Mouse (Mus musculus): ENCODE data around the gene Atg10. TPM values are rescaled to one million over a fixed set of nuclear protein-coding genes. Genes with fewer than 3 reads are reported as not detected.

Atg10 gene
- polyA plus RNA-seq, 1 experiment from 2014 or later = 15.4 TPM

GRCm38 (mm10) chr13:90967422-90967821 is 256.3 kb downstream of the Atg10 start:
- DNase-seq (ENCODE audit: low spot score) (peak; percentile 87), ATAC-seq (peak; percentile 93)
- Histone ChIP-seq H3K4me1 (ENCODE audit: control insufficient read depth, insufficient read depth, low read length) (no peaks in the 10 kb centered on the region), H3K27me3 (replicated peaks; ENCODE audit: control insufficient read depth, insufficient read depth, low read length) (no peaks in the 10 kb centered on the region), H3K27ac (ENCODE audit: low read depth, low read length) (no peak overlapping the region), H3K36me3 (ENCODE audit: control insufficient read depth, insufficient read depth, low read length) (no peaks in the 10 kb centered on the region), H3K4me2 (ENCODE audit: low read length) (no peak overlapping the region), H3K9me3 (replicated peaks; ENCODE audit: control insufficient read depth, low read length) (no peaks in the 10 kb centered on the region), H3K4me3 (ENCODE audit: low read depth, low read length) (no peak overlapping the region), H3K9ac (ENCODE audit: low read length) (no peak overlapping the region)
- WGBS = 9% methylated on average over 4 of the region's 4 CpGs

GRCm38 (mm10) chr13:90965996-90966395 is 257.8 kb downstream of the Atg10 start:
- H3K9ac ChIP-seq (ENCODE audit: low read length) = no peak overlapping the region
- H3K4me1 ChIP-seq (ENCODE audit: control insufficient read depth, insufficient read depth, low read length) = no peaks in the 10 kb centered on the region
- ATAC-seq (no peak), DNase-seq (ENCODE audit: low spot score) (no peak)
- no peak overlapping the region for H3K4me3 ChIP-seq (ENCODE audit: low read depth, low read length)
- H3K27ac ChIP-seq (ENCODE audit: low read depth, low read length) = no peak overlapping the region
- H3K36me3 ChIP-seq (ENCODE audit: control insufficient read depth, insufficient read depth, low read length) = no peaks in the 10 kb centered on the region
- no peaks in the 10 kb centered on the region for H3K27me3 ChIP-seq (replicated peaks; ENCODE audit: control insufficient read depth, insufficient read depth, low read length)
- no peak overlapping the region for H3K4me2 ChIP-seq (ENCODE audit: low read length)
- 84% methylated on average over 8 of the region's 8 CpGs for WGBS
- no peaks in the 10 kb centered on the region for H3K9me3 ChIP-seq (replicated peaks; ENCODE audit: control insufficient read depth, low read length)

DNA sequence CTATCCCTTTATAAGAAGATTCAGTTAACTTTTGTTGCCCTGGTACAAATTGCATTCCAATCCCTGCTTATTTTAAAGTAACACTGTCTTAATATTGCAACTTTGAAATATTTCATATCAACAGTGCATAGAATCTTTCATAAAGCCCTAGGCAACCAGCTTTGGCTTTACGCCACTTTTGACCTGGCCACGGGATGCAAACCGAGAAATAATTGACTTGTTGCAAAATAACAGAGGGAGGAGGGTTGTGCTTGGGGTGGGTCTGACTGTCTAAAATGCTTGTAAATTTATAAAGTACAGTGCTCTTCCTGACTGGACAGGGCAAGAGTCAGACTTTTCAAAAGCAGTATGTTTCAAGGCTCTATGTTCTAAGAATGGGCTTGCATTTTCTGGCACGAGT is 259.3 kb downstream of the Atg10 start:
- Histone ChIP-seq H3K9ac (ENCODE audit: low read length) (no peak overlapping the region), H3K4me2 (ENCODE audit: low read length) (no peak overlapping the region), H3K36me3 (ENCODE audit: control insufficient read depth, insufficient read depth, low read length) (no peaks in the 10 kb centered on the region), H3K27ac (ENCODE audit: low read depth, low read length) (no peak overlapping the region), H3K27me3 (replicated peaks; ENCODE audit: control insufficient read depth, insufficient read depth, low read length) (no peaks in the 10 kb centered on the region), H3K4me1 (ENCODE audit: control insufficient read depth, insufficient read depth, low read length) (no peaks in the 10 kb centered on the region; the same call in 1 of the 2 replicates), H3K4me3 (ENCODE audit: low read depth, low read length) (no peak overlapping the region), H3K9me3 (replicated peaks; ENCODE audit: control insufficient read depth, low read length) (no peaks in the 10 kb centered on the region)
- ATAC-seq = no peak
- 84% methylated on average over 4 of the region's 4 CpGs for WGBS
- no peak for DNase-seq (ENCODE audit: low spot score)

- H3K27me3 ChIP-seq (replicated peaks; ENCODE audit: control insufficient read depth, insufficient read depth, low read length) = no peaks in the 10 kb centered on the region
Observed at GRCm38 (mm10) chr13:90962836-90963760, 260.7 kb downstream of the Atg10 start.

GRCm38 (mm10) chr13:90960591-90960990 is 263.2 kb downstream of the Atg10 start:
- H3K4me2 ChIP-seq (ENCODE audit: low read length) = no peak overlapping the region
- DNase-seq (ENCODE audit: low spot score) (no peak), ATAC-seq (no peak)
- WGBS = 67% methylated on average over 8 of the region's 8 CpGs
- H3K9me3 ChIP-seq (replicated peaks; ENCODE audit: control insufficient read depth, low read length) = no peaks in the 10 kb centered on the region
- no peak overlapping the region for H3K9ac ChIP-seq (ENCODE audit: low read length)
- H3K4me3 ChIP-seq (ENCODE audit: low read depth, low read length) = no peak overlapping the region
- no peak overlapping the region for H3K27ac ChIP-seq (ENCODE audit: low read depth, low read length)
- no peaks in the 10 kb centered on the region for H3K36me3 ChIP-seq (ENCODE audit: control insufficient read depth, insufficient read depth, low read length)
- H3K27me3 ChIP-seq (replicated peaks; ENCODE audit: control insufficient read depth, insufficient read depth, low read length) = no peaks in the 10 kb centered on the region
- peaks cover 4% of the 10 kb centered on the region for H3K4me1 ChIP-seq (ENCODE audit: control insufficient read depth, insufficient read depth, low read length)

More at GRCm38 (mm10) chr13:90962836-90963760, 260.7 kb downstream of the Atg10 start:
- Histone ChIP-seq H3K9ac (ENCODE audit: low read length) (no peak overlapping the region), H3K4me3 (ENCODE audit: low read depth, low read length) (no peak overlapping the region), H3K36me3 (ENCODE audit: control insufficient read depth, insufficient read depth, low read length) (no peaks in the 10 kb centered on the region), H3K9me3 (replicated peaks; ENCODE audit: control insufficient read depth, low read length) (no peaks in the 10 kb centered on the region), H3K4me1 (ENCODE audit: control insufficient read depth, insufficient read depth, low read length) (peaks cover 4% of the 10 kb centered on the region), H3K4me2 (ENCODE audit: low read length) (no peak overlapping the region), H3K27ac (ENCODE audit: low read depth, low read length) (no peak overlapping the region)
- ATAC-seq (no peak), DNase-seq (ENCODE audit: low spot score) (no peak)
- WGBS = 54% methylated on average over 10 of the region's 10 CpGs

- Histone ChIP-seq H3K4me2 (ENCODE audit: low read length) (no peak overlapping the region), H3K36me3 (ENCODE audit: control insufficient read depth, insufficient read depth, low read length) (no peaks in the 10 kb centered on the region), H3K27me3 (replicated peaks; ENCODE audit: control insufficient read depth, insufficient read depth, low read length) (no peaks in the 10 kb centered on the region), H3K27ac (ENCODE audit: low read depth, low read length) (no peak overlapping the region), H3K9ac (ENCODE audit: low read length) (no peak overlapping the region), H3K4me1 (ENCODE audit: control insufficient read depth, insufficient read depth, low read length) (peaks cover 4% of the 10 kb centered on the region), H3K4me3 (ENCODE audit: low read depth, low read length) (no peak overlapping the region), H3K9me3 (replicated peaks; ENCODE audit: control insufficient read depth, low read length) (no peaks in the 10 kb centered on the region)
- ATAC-seq (peak; percentile 71), DNase-seq (ENCODE audit: low spot score) (peak; percentile 33)
- WGBS = 12% methylated on average over 2 of the region's 2 CpGs
Observed at GRCm38 (mm10) chr13:90958894-90959293, 264.9 kb downstream of the Atg10 start.

- WGBS = 69% methylated on average over 5 of the region's 5 CpGs
- no peak for ATAC-seq
- no peaks in the 10 kb centered on the region for H3K9me3 ChIP-seq (replicated peaks; ENCODE audit: control insufficient read depth, low read length)
- H3K4me1 ChIP-seq (ENCODE audit: control insufficient read depth, insufficient read depth, low read length) = no peaks in the 10 kb centered on the region
- H3K4me3 ChIP-seq (ENCODE audit: low read depth, low read length) = no peak overlapping the region
- no peak for DNase-seq (ENCODE audit: low spot score)
- H3K27me3 ChIP-seq (replicated peaks; ENCODE audit: control insufficient read depth, insufficient read depth, low read length) = no peaks in the 10 kb centered on the region
- no peak overlapping the region for H3K9ac ChIP-seq (ENCODE audit: low read length)
- H3K27ac ChIP-seq (ENCODE audit: low read depth, low read length) = no peak overlapping the region
- no peaks in the 10 kb centered on the region for H3K36me3 ChIP-seq (ENCODE audit: control insufficient read depth, insufficient read depth, low read length)
- H3K4me2 ChIP-seq (ENCODE audit: low read length) = no peak overlapping the region
Observed at GRCm38 (mm10) chr13:90939600-90939999, 284.2 kb downstream of the Atg10 start.

- H3K9me3 ChIP-seq (replicated peaks; ENCODE audit: control insufficient read depth, low read length) = no peaks in the 10 kb centered on the region
- no peaks in the 10 kb centered on the region for H3K27me3 ChIP-seq (replicated peaks; ENCODE audit: control insufficient read depth, insufficient read depth, low read length)
- no peak overlapping the region for H3K9ac ChIP-seq (ENCODE audit: low read length)
- H3K27ac ChIP-seq (ENCODE audit: low read depth, low read length) = no peak overlapping the region
- no peak for ATAC-seq
- no peak for DNase-seq (ENCODE audit: low spot score)
- H3K4me1 ChIP-seq (ENCODE audit: control insufficient read depth, insufficient read depth, low read length) = no peaks in the 10 kb centered on the region
- no peak overlapping the region for H3K4me2 ChIP-seq (ENCODE audit: low read length)
- H3K4me3 ChIP-seq (ENCODE audit: low read depth, low read length) = no peak overlapping the region
- WGBS = 59% methylated on average over 6 of the region's 6 CpGs
- H3K36me3 ChIP-seq (ENCODE audit: control insufficient read depth, insufficient read depth, low read length) = no peaks in the 10 kb centered on the region
Observed at GRCm38 (mm10) chr13:90939192-90939591, 284.6 kb downstream of the Atg10 start.

DNA sequence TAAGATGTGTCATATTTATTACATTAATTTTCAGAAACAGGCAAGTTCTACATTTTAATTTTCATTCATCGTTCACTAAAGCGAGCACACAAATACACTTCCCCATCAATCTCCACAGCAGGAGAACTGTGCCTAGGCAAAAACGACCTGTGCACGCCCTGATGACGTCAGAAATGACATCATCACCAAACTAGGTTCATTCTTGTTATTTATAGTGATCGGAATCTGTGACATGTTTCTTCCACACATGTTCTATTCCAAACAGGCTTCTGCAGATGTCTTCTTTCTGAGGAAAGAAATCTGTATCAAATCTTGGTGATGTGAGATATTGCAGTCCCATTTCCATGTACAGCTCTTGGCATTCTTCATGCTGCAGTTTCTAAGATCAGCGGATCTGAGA is 287.9 kb downstream of the Atg10 start:
- no peak overlapping the region for H3K9ac ChIP-seq (ENCODE audit: low read length)
- H3K36me3 ChIP-seq (ENCODE audit: control insufficient read depth, insufficient read depth, low read length) = no peaks in the 10 kb centered on the region
- WGBS = 88% methylated on average over 7 of the region's 7 CpGs
- no peaks in the 10 kb centered on the region for H3K27me3 ChIP-seq (replicated peaks; ENCODE audit: control insufficient read depth, insufficient read depth, low read length)
- DNase-seq (ENCODE audit: low spot score) (no peak), ATAC-seq (no peak)
- no peaks in the 10 kb centered on the region for H3K4me1 ChIP-seq (ENCODE audit: control insufficient read depth, insufficient read depth, low read length)
- H3K9me3 ChIP-seq (replicated peaks; ENCODE audit: control insufficient read depth, low read length) = no peaks in the 10 kb centered on the region
- H3K4me2 ChIP-seq (ENCODE audit: low read length) = no peak overlapping the region
- no peak overlapping the region for H3K4me3 ChIP-seq (ENCODE audit: low read depth, low read length)
- no peak overlapping the region for H3K27ac ChIP-seq (ENCODE audit: low read depth, low read length)
